Mouse (Mus musculus) layer of hippocampus, adult 9-10 months (tissue): ENCODE results near the gene Zfp800.

ENCODE experiments used
- DNase-seq: peaks from one replicate; pipeline ENCODE4 v3.0.0; 2022; ENCODE audit warnings: low spot score

The Zfp800 gene

GRCm38 (mm10) chr6:28397681-28398203 is at the start of gene Zfp800:
Zfp800 (minus strand) TSS chr6:28398005.
- DNase-seq = no peak

- no peak for DNase-seq
These were observed 33.7 kb upstream of the Zfp800 start for GRCm38 (mm10) chr6:28431538-28431855.

GRCm38 (mm10) chr6:28430795-28431537 is 33.2 kb upstream of the Zfp800 start:
- no peak for DNase-seq

GRCm38 (mm10) chr6:28429870-28430269 is 32.1 kb upstream of the Zfp800 start:
- no peak for DNase-seq

- DNase-seq = no peak
These were observed 30.5 kb upstream of the Zfp800 start, which contains the start of gene Gcc1 for GRCm38 (mm10) chr6:28428290-28428689. Gcc1 (minus strand) TSS chr6:28428390.

- no peak for DNase-seq
These were observed 29.5 kb upstream of the Zfp800 start, which contains the start of gene Fscn3 for GRCm38 (mm10) chr6:28427096-28427839. Fscn3 (plus strand) TSS chr6:28427789.

- no peak for DNase-seq
These were observed 27.2 kb upstream of the Zfp800 start for GRCm38 (mm10) chr6:28425019-28425418.

GRCm38 (mm10) chr6:28423767-28424695 is 26.2 kb upstream of the Zfp800 start:
- no peak for DNase-seq

- DNase-seq = peak; percentile 64
These were observed 25.5 kb upstream of the Zfp800 start, which contains the start of gene Arf5 for GRCm38 (mm10) chr6:28423313-28423712. Arf5 (plus strand) TSS chr6:28423560.

- no peak for DNase-seq
These were observed 25.0 kb upstream of the Zfp800 start for GRCm38 (mm10) chr6:28422651-28423290.

GRCm38 (mm10) chr6:28421469-28422000 is 23.7 kb upstream of the Zfp800 start:
- peak; percentile 79 for DNase-seq

GRCm38 (mm10) chr6:28420865-28421264 is 23.1 kb upstream of the Zfp800 start:
- DNase-seq = no peak

GRCm38 (mm10) chr6:28420361-28420760 is 22.6 kb upstream of the Zfp800 start:
- DNase-seq = no peak

- DNase-seq = no peak
These were observed 21.9 kb upstream of the Zfp800 start for GRCm38 (mm10) chr6:28419673-28420072.

GRCm38 (mm10) chr6:28418449-28418848 is 20.6 kb upstream of the Zfp800 start:
- no peak for DNase-seq

- no peak for DNase-seq
These were observed 19.2 kb upstream of the Zfp800 start for GRCm38 (mm10) chr6:28416981-28417380.

- no peak for DNase-seq
These were observed 13.4 kb upstream of the Zfp800 start for GRCm38 (mm10) chr6:28411236-28411635.

- DNase-seq = no peak
These were observed 12.2 kb upstream of the Zfp800 start for GRCm38 (mm10) chr6:28410053-28410452.

GRCm38 (mm10) chr6:28399791-28400190 is 2.0 kb upstream of the Zfp800 start:
- DNase-seq = no peak

- no peak for DNase-seq
These were observed 921 bp upstream of the Zfp800 start for GRCm38 (mm10) chr6:28398726-28399125.

GRCm38 (mm10) chr6:28396853-28397457 is 850 bp downstream of the Zfp800 start:
- no peak for DNase-seq
